In genomic region chr1:165114460-165115175, GRCm38 (mm10) we compare ENCODE assay signal across 8 mouse cellular contexts. TPM values are rescaled to one million over a fixed set of nuclear protein-coding genes. Genes with fewer than 3 reads are reported as not detected.
DNase-seq lines count a peak whose midpoint lies in the region; ATAC-seq lines count a peak whose summit lies in the region.
"Had no signal": no experiment of that assay in that cellular context is flagged by ENCODE, and none has a peak within 500 bp of the region (broad histone marks: within the 10 kb centered on the region; RNA-seq: fewer than 3 reads in every experiment).

No protein-coding gene starts in this region.

- peaks cover 15% of the 10 kb centered on the region for H3K4me1 ChIP-seq in forebrain, embryonic 15.5 days
- peaks cover 55% of the 10 kb centered on the region for H3K4me1 ChIP-seq in megakaryocyte, embryonic 14.5 days

- H3K4me2 ChIP-seq in forebrain, embryonic 15.5 days (replicated peaks) = no peak overlapping the region

- no peaks in the 10 kb centered on the region for H3K36me3 ChIP-seq in forebrain, embryonic 15.5 days
- no peaks in the 10 kb centered on the region for H3K36me3 ChIP-seq in megakaryocyte, embryonic 14.5 days (replicated peaks; ENCODE audit: low read length)

- WGBS in forebrain, embryonic 15.5 days = 45% methylated on average over 17 of the region's 17 CpGs

- 0 out of 2 replicates have a peak, but pooled peaks have one; percentile 30 for ATAC-seq in forebrain, embryonic 15.5 days (replicated peaks)

- H3K9me3 ChIP-seq in forebrain, embryonic 15.5 days = no peaks in the 10 kb centered on the region
- H3K9me3 ChIP-seq in megakaryocyte, embryonic 14.5 days = peaks cover 2% of the 10 kb centered on the region; the same call in 1 of the 2 replicates

- no peak overlapping the region for H3K9ac ChIP-seq in forebrain, embryonic 15.5 days (replicated peaks)

- no peak overlapping the region for H3K27ac ChIP-seq in forebrain, embryonic 15.5 days (replicated peaks)

- no peak overlapping the region for H3K4me3 ChIP-seq in forebrain, embryonic 15.5 days
- peak overlapping the region; percentile 64 for H3K4me3 ChIP-seq in megakaryocyte, embryonic 14.5 days (replicated peaks)

- peak; percentile 17 for DNase-seq in CD4-positive helper T cell, adult 2 months (ENCODE audit: low read depth, low spot score)
- DNase-seq in ES-CJ7 (ENCODE audit: low read depth, low spot score) = peak; percentile 50
- peak; percentile 29 for DNase-seq in induced T-regulatory cell, adult 2 months (ENCODE audit: low read depth)
- no peak for DNase-seq in urinary bladder, postnatal 36 days (ENCODE audit: low spot score in 2 of 2)
- no peak for DNase-seq in urinary bladder, adult 18-20 months (ENCODE audit: low spot score in 2 of 2)

- H3K27me3 ChIP-seq in forebrain, embryonic 15.5 days = no peaks in the 10 kb centered on the region
- peaks cover 2% of the 10 kb centered on the region for H3K27me3 ChIP-seq in megakaryocyte, embryonic 14.5 days (replicated peaks)

RNA-seq across cellular contexts. Expression of gene Tbx19, which starts 46.0 kb away (rescaled TPM):
- 0.10 TPM in 1 of 2 replicates, not detected in the other for polyA plus RNA-seq in forebrain, embryonic 15.5 days (2015; fragmentation: Nextera tagmentation; extraction: Ambion mirVana)
- polyA plus RNA-seq in megakaryocyte, embryonic 14.5 days (2012; ENCODE audit: insufficient read depth, low replicate concordance) = 0.30 TPM in 1 of 2 replicates, not detected in the other
- polyA plus RNA-seq: frontal cortex, adult 2 months had no signal

Comparison
In these comparisons a context has a peak if more than half of its experiments do, and no peak if none do; other contexts are left out.
1. DNase-seq: peak in CD4-positive helper T cell, adult 2 months (single experiment), ES-CJ7 (single experiment) and induced T-regulatory cell, adult 2 months (single experiment); none in urinary bladder, postnatal 36 days (0 of 2) and urinary bladder, adult 18-20 months (0 of 2).